Mouse (Mus musculus): ENCODE measurements around the gene Csrnp3.

- no peak for TF ChIP-seq POLR2A (IDR thresholded peaks at IDR 0.05; ENCODE audit: low read depth, low read length)
- TF ChIP-seq CTCF (IDR thresholded peaks at IDR 0.05; ENCODE audit: borderline replicate concordance, insufficient read depth, low read length) = no peak
These were observed 611 bp downstream of the Csrnp3 start for GRCm38 (mm10) chr2:65846000-65846755.
